Comparison of ENCODE assay signal across 17 mouse cellular contexts in the genomic region with DNA sequence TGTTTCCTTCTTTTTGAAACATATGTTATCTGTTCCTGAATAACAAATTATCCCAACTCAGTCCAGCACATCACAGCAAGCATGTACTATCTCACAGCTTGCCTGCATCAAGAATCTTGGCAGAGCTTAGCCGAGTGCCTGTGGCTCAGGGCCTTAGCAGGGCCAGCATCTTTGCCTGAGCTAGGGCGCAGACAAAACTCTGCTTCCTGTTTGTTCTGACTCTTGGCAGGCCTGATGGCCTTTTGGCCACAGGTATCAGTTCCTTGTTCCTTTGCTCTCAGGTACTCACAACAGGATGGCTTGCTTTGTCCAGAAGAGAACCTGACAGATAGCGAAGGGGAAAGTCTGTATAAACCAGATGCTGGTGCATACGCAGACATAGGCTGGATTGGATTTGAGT. TPM values are rescaled to one million over a fixed set of nuclear protein-coding genes. Genes with fewer than 3 reads are reported as not detected.
A peak's percentile ranks its signal among the peaks of the same experiment; 100 is the strongest.
DNase-seq lines count a peak whose midpoint lies in the region; ATAC-seq and TF ChIP-seq lines count a peak whose summit lies in the region.
"Had no signal": no experiment of that assay in that cellular context is flagged by ENCODE, and none has a peak within 500 bp of the region (broad histone marks: within the 10 kb centered on the region; RNA-seq: fewer than 3 reads in every experiment).

No protein-coding gene starts in this region.

- H3K4me2 ChIP-seq in midbrain, embryonic 13.5 days (replicated peaks) = no peak overlapping the region
- no peak overlapping the region for H3K4me2 ChIP-seq in midbrain, embryonic 14.5 days (ENCODE audit: low read length)
- H3K4me2 ChIP-seq: heart, embryonic 13.5 days; hindbrain, embryonic 12.5 days; limb, embryonic 13.5 days; midbrain, embryonic 12.5 days had no signal

- no peak overlapping the region for H3K4me3 ChIP-seq in heart, adult 2 months
- H3K4me3 ChIP-seq in midbrain, embryonic 13.5 days (replicated peaks) = no peak overlapping the region
- H3K4me3 ChIP-seq in midbrain, embryonic 14.5 days (replicated peaks; ENCODE audit: low read depth, low read length) = no peak overlapping the region
- H3K4me3 ChIP-seq: heart, embryonic 13.5 days; hindbrain, embryonic 12.5 days; limb, embryonic 13.5 days; midbrain, embryonic 12.5 days had no signal

- TF ChIP-seq CTCF in heart, adult 2 months (IDR thresholded peaks at IDR 0.05) = no peak

- 54% methylated on average over 4 of the region's 4 CpGs for WGBS in heart, adult 2 months
- 90% methylated on average over 4 of the region's 4 CpGs for WGBS in midbrain, embryonic 13.5 days
- 93% methylated on average over 4 of the region's 4 CpGs for WGBS in midbrain, embryonic 14.5 days

- H3K79me2 ChIP-seq in heart, adult 2 months (replicated peaks; ENCODE audit: control insufficient read depth, insufficient read depth, low read length) = 0 out of 2 replicates have a peak, but pooled peaks cover 2% of the 10 kb centered on the region

- H3K27ac ChIP-seq in heart, adult 2 months = no peak overlapping the region
- no peak overlapping the region for H3K27ac ChIP-seq in midbrain, embryonic 13.5 days
- no peak overlapping the region for H3K27ac ChIP-seq in midbrain, embryonic 14.5 days (replicated peaks; ENCODE audit: low read depth, low read length)
- H3K27ac ChIP-seq: heart, embryonic 13.5 days; hindbrain, embryonic 12.5 days; limb, embryonic 13.5 days; macrophage; midbrain, embryonic 12.5 days had no signal

- no peaks in the 10 kb centered on the region for H3K27me3 ChIP-seq in heart, adult 2 months (ENCODE audit: control insufficient read depth, insufficient read depth, low read length)
- no peaks in the 10 kb centered on the region for H3K27me3 ChIP-seq in midbrain, embryonic 13.5 days
- H3K27me3 ChIP-seq in midbrain, embryonic 14.5 days (ENCODE audit: control insufficient read depth, insufficient read depth, low read length) = no peaks in the 10 kb centered on the region
- no peaks in the 10 kb centered on the region for H3K27me3 ChIP-seq in splenic B cell, adult 2 months (ENCODE audit: control insufficient read depth, insufficient read depth, low read length, poor library complexity, severe bottlenecking)
- H3K27me3 ChIP-seq: heart, embryonic 13.5 days; hindbrain, embryonic 12.5 days; limb, embryonic 13.5 days; midbrain, embryonic 12.5 days had no signal

- H3K36me3 ChIP-seq in heart, adult 2 months (ENCODE audit: control insufficient read depth, insufficient read depth, low read length) = no peaks in the 10 kb centered on the region
- H3K36me3 ChIP-seq in midbrain, embryonic 13.5 days = peaks cover 18% of the 10 kb centered on the region
- H3K36me3 ChIP-seq in midbrain, embryonic 14.5 days (ENCODE audit: control insufficient read depth, insufficient read depth, low read length) = peaks cover 13% of the 10 kb centered on the region
- H3K36me3 ChIP-seq in splenic B cell, adult 2 months (ENCODE audit: control insufficient read depth, insufficient read depth, low read length, poor library complexity, severe bottlenecking) = no peaks in the 10 kb centered on the region

- no peak for ATAC-seq in midbrain, embryonic 13.5 days
- ATAC-seq in midbrain, embryonic 14.5 days (ENCODE audit: low FRiP score, low TSS enrichment) = no peak
- ATAC-seq: forebrain, embryonic 16.5 days had no signal

- H3K9ac ChIP-seq in heart, adult 2 months (ENCODE audit: low read depth, low read length) = no peak overlapping the region
- 0 out of 2 replicates have a peak overlapping the region, but pooled peaks have one; percentile 8 for H3K9ac ChIP-seq in midbrain, embryonic 13.5 days (replicated peaks)
- H3K9ac ChIP-seq in midbrain, embryonic 14.5 days (replicated peaks; ENCODE audit: low read length) = no peak overlapping the region
- H3K9ac ChIP-seq: heart, embryonic 13.5 days; hindbrain, embryonic 12.5 days; limb, embryonic 13.5 days; midbrain, embryonic 12.5 days had no signal

- no peak for TF ChIP-seq POLR2A in heart, adult 2 months (IDR thresholded peaks at IDR 0.05; ENCODE audit: insufficient read depth, low read depth, low read length)

- peak; percentile 14 to 52 for DNase-seq in heart, postnatal 14 days
- DNase-seq in heart, adult 2 months = no peak
- DNase-seq in midbrain, embryonic 14.5 days = no peak
- DNase-seq in cerebellum, adult 8-10 months = peak; percentile 68
- DNase-seq in splenic B cell, adult 2 months (ENCODE audit: low read depth, low spot score) = peak; percentile 7
- no peak for DNase-seq in thymus, postnatal 36 days
- no peak for DNase-seq in spleen, adult 12 weeks (ENCODE audit: low spot score)
- DNase-seq: adrenal gland, postnatal 10 days; lung, adult 2 months; thymus, adult 2 months had no signal

- no peaks in the 10 kb centered on the region for H3K4me1 ChIP-seq in heart, adult 2 months (ENCODE audit: control insufficient read depth, insufficient read depth, low read length)
- peaks cover 13% of the 10 kb centered on the region for H3K4me1 ChIP-seq in midbrain, embryonic 13.5 days (replicated peaks)
- no peaks in the 10 kb centered on the region for H3K4me1 ChIP-seq in midbrain, embryonic 14.5 days (ENCODE audit: control insufficient read depth, insufficient read depth, low read length)

- no peak for TF ChIP-seq EP300 in heart, adult 2 months (IDR thresholded peaks at IDR 0.05; ENCODE audit: insufficient read depth, low read depth, low read length)

- no peaks in the 10 kb centered on the region for H3K9me3 ChIP-seq in midbrain, embryonic 13.5 days
- no peaks in the 10 kb centered on the region for H3K9me3 ChIP-seq in midbrain, embryonic 14.5 days (ENCODE audit: control insufficient read depth, low read length)
- H3K9me3 ChIP-seq: heart, embryonic 13.5 days; hindbrain, embryonic 12.5 days; limb, embryonic 13.5 days; midbrain, embryonic 12.5 days had no signal

- intact Hi-C loops in heart, postnatal 14 days (cut with DNase I) = no loop called here
- intact Hi-C loops in heart, adult 2 months (cut with DNase I) = no loop called here

RNA-seq across cellular contexts. Expression of gene Ssx2ip, which starts 9.6 kb away (rescaled TPM):
- 10 to 100 TPM in 1 of 2 experiments, 1 to 10 TPM in 1; 8.9 to 11.0 TPM for total RNA-seq in heart, postnatal 14 days (2021)
- total RNA-seq in heart, adult 2 months (2021) = 10 to 100 TPM; 12.5 to 14.1 TPM
- polyA plus RNA-seq in heart, adult 2 months (2012; rRNA removed) = 3.1 and 4.1 TPM in 2 replicates
- 15.5 and 16.4 TPM in 2 replicates for polyA plus RNA-seq in midbrain, embryonic 13.5 days (2015; fragmentation: Nextera tagmentation; extraction: Ambion mirVana)
- 13.1 and 18.9 TPM in 2 replicates for polyA plus RNA-seq in midbrain, embryonic 14.5 days (2014; fragmentation: Nextera tagmentation; extraction: Ambion mirVana)

RNA-seq across cellular contexts. Expression of gene Ctbs, which starts 35.6 kb away (rescaled TPM):
- 1 to 10 TPM; 4.0 to 4.7 TPM for total RNA-seq in heart, postnatal 14 days (2021)
- 1 to 10 TPM; 3.2 to 3.7 TPM for total RNA-seq in heart, adult 2 months (2021)
- 1.7 and 3.6 TPM in 2 replicates for polyA plus RNA-seq in heart, adult 2 months (2012; rRNA removed)
- polyA plus RNA-seq in midbrain, embryonic 13.5 days (2015; fragmentation: Nextera tagmentation; extraction: Ambion mirVana) = 4.2 and 4.6 TPM in 2 replicates
- polyA plus RNA-seq in midbrain, embryonic 14.5 days (2014; fragmentation: Nextera tagmentation; extraction: Ambion mirVana) = 3.0 and 3.8 TPM in 2 replicates

Comparison
In these comparisons a context has a peak if more than half of its experiments do, and no peak if none do; other contexts are left out.
1. DNase-seq: peak in heart, postnatal 14 days (2 of 2), cerebellum, adult 8-10 months (single experiment) and splenic B cell, adult 2 months (single experiment); none in heart, adult 2 months (0 of 2), midbrain, embryonic 14.5 days (single experiment), thymus, postnatal 36 days (0 of 2) and spleen, adult 12 weeks (single experiment).